Mouse (Mus musculus) testis, adult 2 months (tissue): ENCODE measurements around the gene Sap30bp.

Experiments used
- CTCF ChIP-seq: fragments of 200-500 bp; IDR thresholded peaks from 2 replicates; pipeline ENCODE4 v1.5.1; 2012; ENCODE audit warnings: low read depth, mild to moderate bottlenecking, inconsistent platforms, low read length, moderate library complexity; ENCODE audit not compliant: control insufficient read depth, insufficient read depth, insufficient replicate concordance
- POLR2A ChIP-seq: fragments of 200-500 bp; IDR thresholded peaks from 2 replicates; pipeline ENCODE4 v1.6.1; 2012; ENCODE audit warnings: low read depth, mild to moderate bottlenecking, inconsistent platforms, low read length, moderate library complexity; ENCODE audit not compliant: control insufficient read depth

DNA sequence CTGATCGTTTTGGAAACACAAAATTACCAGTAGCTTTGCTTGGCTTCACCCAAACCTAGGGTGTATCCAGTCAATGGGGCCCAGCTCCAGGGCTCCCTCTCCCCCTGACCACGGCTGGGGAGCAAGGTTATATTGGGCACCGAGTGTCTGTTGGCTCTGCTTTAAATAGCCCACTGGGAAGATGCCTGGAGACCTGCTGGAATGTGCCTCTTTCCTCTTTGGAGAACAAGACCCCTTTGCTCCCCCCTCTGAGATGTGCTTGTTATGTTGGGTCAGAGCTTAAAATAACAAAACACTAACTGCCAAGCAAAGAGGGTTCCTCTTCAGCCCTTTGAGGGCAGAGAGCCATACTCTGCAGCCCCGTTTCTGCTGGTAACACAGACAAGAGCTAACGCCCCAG is 30.9 kb upstream of the Sap30bp start:
- TF ChIP-seq CTCF (no peak), POLR2A (no peak)
